Mouse (Mus musculus) brain, embryonic 14.5 days (tissue): ENCODE results near the gene Chmp3.

ENCODE experiments used
- CTCF ChIP-seq: fragments of 200-500 bp; IDR thresholded peaks from 2 replicates; pipeline ENCODE4 v1.5.1; 2012; ENCODE audit warnings: inconsistent platforms, mild to moderate bottlenecking, moderate library complexity, borderline replicate concordance; ENCODE audit not compliant: insufficient read depth, insufficient read length; ENCODE audit errors: extremely low read depth
- POLR2A ChIP-seq: fragments of 200-500 bp; IDR thresholded peaks from 2 replicates; pipeline ENCODE4 v1.6.1; 2012; ENCODE audit warnings: mild to moderate bottlenecking, inconsistent platforms, borderline replicate concordance; ENCODE audit not compliant: poor library complexity, insufficient read depth, insufficient read length, severe bottlenecking; ENCODE audit errors: extremely low read depth

GRCm38 (mm10) chr6:71503670-71504069 lies 39.9 kb upstream of the Chmp3 start:
- TF ChIP-seq CTCF = no peak
- no peak for TF ChIP-seq POLR2A
